Mouse (Mus musculus) left cerebral cortex, adult 9 months (tissue): Measurements from ENCODE around the gene Cldn2.

Experiments
- DNase-seq, 2 experiments: peaks; one replicate each; pipeline ENCODE4 v3.0.0; 2022; ENCODE audit warnings: low spot score in 2 of 2

Cldn2 gene

DNA sequence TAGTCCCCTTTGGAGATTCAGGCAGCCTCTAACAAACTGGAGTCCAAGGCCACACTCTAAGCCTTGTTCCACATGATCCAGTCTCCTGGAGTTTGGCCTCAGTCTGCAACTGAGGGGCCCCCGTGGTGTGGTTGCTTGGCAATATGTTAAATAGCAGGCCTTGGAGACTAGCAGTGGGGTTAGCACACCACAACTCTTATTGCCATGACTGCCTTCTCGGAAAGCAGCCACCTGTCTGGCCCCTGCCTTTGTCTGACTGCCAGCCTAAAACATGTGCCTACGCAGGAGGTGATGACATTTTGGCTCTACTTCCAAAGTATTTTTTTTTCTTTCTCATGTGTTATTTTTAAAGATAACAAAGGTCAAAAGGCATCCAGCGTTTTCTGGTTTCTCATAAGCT lies 7.5 kb downstream of the Cldn2 start:
- DNase-seq: peak in 1 of 2 experiments; percentile 3

DNA sequence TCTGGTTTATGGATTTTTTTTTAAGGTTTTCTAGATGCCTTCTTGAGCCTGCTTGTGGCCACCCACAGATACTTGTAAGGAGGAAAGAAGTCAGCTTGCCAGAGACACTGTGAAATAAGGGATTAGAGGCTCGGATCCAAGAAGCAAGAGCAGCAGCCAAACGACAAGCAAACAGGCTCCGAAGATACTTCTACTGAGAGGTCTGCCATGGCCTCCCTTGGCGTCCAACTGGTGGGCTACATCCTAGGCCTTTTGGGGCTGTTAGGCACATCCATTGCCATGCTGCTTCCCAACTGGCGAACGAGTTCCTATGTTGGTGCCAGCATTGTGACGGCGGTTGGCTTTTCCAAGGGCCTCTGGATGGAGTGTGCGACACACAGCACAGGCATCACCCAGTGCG lies 7.9 kb downstream of the Cldn2 start:
- DNase-seq: no peak

DNA sequence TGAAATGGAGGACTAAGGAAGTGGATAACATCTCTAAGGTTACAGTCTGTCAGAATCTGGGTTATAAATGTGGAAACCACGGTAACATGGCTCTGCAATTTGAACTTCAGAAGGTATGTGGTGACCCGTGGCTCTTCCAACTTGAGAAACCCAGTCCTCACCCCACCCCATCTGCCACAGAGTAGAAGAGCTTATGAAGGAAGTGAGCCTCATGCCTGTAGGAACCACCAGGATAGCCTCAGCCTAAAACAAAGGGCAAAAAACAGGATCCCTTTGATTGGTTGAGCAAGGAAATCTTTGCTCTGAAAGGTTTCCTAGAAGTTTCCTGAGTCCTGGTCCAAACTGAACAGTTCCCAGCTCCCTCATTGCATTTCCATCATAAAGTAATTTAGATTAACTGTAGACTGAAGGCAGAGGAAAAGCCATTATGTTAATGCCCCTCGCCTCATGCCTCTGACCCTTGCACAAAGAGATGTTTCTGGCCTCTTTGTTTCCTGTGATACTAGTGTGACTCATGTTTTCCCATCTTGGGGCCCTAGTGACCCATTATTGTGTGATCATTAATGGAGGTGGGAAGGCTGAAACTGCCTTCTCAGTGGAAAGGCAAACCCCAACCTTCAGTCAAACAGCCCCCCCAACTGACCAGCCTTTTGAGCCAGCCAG lies 12.1 kb downstream of the Cldn2 start:
- DNase-seq: no peak

DNA sequence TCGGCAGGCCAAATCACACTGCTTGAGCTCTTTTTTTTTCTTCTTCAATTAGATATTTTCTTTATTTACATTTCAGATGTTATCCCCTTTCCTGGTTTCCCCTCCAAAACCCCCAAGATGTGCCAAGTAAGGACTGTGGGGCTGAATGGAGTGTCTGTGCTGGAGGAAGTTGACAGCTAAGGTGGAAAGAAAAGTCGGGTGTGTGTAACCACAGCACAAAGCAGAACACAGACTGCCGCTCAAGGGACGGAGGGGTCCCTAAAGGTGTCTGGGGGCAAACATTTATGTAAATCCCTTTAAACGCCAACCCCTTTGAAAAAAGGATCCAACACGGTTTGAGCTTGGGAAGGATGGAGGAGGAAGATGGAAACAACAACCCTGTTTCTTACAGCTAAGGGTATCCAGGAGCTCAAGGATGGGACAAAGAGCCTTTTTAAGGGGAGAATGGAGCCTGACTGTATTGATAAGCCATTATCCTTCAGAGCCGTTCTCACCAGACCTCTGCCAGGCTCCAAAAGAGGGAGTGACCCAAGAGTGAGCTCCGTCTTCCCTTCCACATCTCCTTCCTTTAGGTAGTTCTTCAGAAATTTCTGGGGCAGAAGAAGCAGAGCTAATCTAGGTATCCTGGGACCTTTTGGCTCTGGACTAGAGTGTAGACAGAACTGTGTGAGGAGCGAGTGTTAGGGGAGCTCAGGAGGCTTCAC lies 12.8 kb downstream of the Cldn2 start:
- DNase-seq: no peak

DNA sequence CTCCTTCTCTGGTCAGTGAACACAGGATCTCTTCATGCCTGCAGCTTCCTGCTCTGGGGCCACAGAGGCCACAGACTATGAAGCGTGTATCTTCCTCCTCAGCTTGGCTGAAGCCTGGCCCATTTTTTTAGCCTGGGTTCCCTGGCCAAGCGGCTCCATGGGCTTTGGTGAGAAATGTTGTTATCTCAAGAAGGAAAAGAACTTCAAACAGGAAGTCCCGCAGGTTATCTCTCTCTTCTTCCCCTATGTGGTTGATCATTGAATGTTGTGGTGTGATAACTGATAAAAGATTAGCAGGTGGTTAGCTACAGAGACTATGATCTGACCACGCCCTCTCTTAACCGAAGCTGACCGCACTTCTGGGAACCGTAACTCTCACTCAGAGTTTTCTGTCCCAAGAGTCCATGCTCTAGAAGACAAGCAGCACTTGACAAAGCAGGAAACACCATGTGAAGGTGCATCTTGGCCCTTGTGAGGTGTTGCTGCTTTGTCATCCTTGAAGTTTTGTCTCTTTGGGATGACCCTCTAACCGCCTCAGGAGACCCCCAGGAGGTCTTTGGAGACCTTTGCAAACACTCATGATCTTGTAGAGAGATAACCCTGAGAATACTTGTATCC lies 13.5 kb downstream of the Cldn2 start:
- DNase-seq: no peak

DNA sequence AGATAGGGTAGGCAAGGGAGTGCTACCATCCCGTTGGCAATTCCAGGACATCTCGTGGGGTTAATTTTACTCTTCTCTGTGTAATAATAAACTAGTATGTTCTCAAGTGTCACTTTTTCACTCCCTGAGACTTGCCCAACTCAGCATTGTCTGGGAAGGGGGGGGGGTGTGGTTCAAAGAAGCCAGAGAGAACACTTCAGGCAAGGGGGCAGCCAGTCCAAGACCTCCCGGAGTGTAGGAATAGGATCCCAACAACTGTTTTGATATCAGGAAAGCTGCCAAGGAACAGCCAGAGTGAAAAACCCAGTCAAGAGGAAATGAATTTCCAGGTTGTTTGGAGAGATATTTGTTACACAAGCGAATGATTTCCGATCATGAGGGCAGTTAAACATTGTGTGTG lies 14.6 kb downstream of the Cldn2 start:
- DNase-seq: no peak

DNA sequence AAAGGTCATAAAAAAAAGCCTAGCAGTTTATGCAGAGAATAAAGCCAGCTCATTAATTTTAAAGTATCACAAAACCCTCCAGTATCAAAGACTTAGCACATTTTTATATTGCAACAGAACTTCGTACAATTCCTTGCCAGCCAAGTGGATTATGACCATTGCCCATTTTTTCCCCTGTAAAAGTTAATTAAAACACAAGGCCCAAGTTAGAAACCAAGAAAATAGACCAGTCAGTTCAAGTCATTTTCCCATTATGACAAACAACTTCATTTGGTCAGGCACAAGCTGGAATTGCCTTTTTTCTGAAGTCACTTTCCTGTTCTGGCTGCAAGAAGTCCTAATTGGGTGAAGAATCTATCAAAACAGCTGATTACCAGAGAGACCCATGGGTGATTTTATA lies 24.8 kb downstream of the Cldn2 start:
- DNase-seq: no peak

DNA sequence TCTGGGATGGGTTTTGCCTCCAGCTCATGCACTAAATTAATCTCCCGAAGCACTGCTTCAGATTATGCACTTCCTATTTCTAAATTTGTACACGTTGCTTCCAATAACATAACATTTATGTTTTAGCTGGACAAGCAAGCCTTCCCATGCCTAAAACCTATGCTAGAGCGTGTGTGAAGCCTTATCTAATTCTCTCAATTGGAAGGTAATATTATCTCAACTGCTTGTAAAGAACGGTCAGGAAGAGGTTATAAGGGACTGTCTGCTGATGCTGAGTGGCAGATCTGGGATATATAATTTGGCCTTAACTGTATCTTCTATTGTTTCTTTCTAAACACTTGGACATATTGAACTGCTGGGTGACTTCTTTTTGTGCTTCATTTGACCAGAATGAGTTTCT lies 26.3 kb downstream of the Cldn2 start:
- no peak for DNase-seq

DNA sequence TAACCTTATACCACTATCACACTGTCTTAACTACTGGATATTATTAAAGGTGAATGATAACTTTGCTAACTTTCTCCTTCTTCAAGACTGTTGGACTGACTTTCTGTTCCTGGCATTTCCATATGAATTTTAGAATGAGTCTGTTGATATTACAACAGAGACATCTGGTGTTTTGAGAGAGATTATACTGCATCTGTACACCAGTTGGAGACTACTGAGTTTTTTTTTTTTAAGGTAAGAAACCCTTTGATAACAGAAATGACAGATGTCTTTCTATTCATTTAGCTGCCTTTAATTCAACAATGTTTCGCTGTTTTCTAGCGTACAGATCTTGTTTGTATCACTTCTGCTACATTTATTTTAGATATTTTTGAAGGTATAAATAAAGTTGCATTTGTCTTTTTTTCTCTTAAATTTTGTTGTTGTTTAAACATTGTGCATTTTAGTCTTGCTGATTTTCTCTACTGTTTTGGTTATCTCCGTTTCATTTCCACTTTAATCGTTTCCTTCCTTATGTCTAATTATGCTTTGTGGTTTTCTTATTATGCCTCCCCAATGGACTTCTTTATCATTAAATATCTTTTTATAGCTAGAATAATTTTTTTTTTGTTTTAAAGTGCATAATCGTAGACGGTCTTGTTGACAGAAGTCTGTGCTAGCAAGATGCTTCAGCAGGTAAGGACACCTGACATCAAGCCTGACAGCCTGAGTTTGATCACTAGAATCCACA lies 27.9 kb downstream of the Cldn2 start:
- no peak for DNase-seq

DNA sequence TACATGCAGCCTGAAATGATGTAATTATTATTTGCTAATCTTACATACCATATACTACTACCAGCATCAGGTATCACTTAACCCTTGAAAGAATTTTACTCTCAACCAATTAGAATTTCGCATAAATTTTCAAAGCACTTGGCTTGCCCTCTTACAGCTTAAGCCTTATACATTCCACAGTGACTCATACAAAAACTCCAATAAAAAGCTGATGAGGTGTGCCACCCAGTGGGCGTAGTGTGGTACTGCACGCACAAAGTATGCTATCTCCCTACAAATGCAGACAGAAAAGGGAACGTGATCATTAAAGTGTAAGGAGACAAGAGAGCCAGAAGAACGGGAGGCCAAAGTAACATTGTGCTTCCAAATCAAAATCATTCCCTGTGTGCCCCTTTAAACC lies 31.8 kb downstream of the Cldn2 start:
- DNase-seq: peak; percentile 8 to 39

DNA sequence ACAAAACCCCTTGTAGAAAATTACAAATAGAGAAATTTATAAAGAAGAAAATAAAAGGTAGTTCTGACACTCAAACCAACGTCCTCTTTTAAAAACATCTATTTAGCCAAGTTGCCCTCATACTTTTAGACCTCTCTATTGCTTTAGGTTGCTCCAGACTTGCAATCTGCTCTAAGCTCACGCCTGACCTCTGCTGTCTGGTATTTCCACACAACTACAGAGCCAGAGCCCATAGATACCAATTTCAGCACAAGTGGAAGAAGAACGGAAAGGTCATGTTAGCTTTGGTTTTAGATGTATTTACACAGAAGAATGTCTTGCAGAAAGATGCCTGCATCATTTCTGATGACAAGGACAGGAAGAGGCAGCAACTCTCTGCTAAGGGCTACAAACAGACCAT lies 38.4 kb downstream of the Cldn2 start:
- no peak for DNase-seq

DNA sequence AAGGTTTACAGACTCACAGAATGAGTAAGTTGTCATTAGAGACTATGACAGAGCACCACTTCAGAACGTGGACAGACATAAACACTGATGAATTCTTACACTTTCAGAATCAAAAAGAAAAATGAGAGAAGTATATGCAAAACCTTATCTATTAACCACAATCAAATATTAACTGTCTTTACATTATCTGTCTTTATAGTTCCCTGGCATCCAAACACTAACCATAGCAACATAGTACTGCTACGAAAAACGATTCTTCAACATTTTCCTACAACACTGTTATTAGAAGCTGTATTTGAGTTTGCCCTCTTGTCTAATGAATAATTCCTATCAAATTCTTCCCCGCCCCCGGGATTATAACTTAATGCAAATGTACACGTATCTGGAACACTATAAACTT lies 40.5 kb downstream of the Cldn2 start:
- DNase-seq: no peak

DNA sequence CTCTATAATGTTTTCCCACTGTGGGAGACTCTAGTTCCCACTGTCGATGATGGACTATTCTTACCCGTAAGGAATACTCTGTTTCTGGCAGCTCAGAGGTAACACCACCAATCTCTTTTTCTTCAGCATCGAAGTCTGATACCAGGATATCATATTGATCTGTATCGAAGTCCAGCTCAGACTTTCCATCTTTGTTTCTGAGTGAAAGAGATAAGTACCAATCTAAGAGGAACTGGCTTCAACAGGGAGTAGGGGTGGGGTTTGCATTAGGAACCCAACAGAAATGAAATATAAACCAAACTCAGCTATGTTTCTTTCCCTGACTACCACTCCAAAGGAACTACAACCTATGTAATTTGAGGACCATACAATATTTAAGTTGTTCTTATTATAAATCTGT lies 54.2 kb downstream of the Cldn2 start:
- no peak for DNase-seq

DNA sequence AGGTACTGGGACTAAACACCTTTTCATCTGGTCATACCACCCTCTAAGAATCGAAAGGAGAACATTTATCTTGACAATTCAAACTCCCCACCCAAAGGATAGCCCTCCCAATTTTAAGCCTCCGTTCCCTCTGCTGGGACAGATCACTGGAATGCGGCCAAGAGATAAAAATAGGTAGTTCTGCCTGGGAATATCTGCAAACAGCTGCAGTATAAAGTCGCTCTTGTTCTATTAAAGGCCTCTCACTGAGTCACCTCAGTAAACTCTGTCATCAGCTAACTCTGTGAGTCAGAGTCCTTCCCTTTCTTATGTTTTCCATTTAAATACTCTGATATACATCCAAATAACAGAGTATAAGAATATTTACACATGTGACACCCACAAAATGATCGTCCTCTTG lies 58.8 kb downstream of the Cldn2 start:
- no peak for DNase-seq
